Mouse (Mus musculus) lung, postnatal 0 days (tissue): ENCODE results near the gene C6. TPM values are rescaled to one million over a fixed set of nuclear protein-coding genes. Genes with fewer than 3 reads are reported as not detected.

ENCODE experiments used
- ATAC-seq: fragments of 200-750 bp; cut with Nextera tagmentation; 2 replicates; pipeline ENCODE4 v1.8.0; 2017; ENCODE audit warnings: moderate library complexity
- DNase-seq: peaks from one replicate; pipeline ENCODE4 v3.0.0-alpha.2; 2016; ENCODE audit warnings: low spot score
- H3K27ac ChIP-seq: fragments of 300-500 bp; sonication (generic); 2 replicates; pipeline ENCODE4 v1.5.1; 2014; ENCODE audit warnings: antibody characterized with exemption, mild to moderate bottlenecking, low read length, mixed read lengths
- H3K27me3 ChIP-seq: fragments of 300-500 bp; sonication (generic); replicated peaks from 2 replicates; pipeline ENCODE4 v1.6.1; 2014; ENCODE audit warnings: low read length, mixed read lengths; ENCODE audit not compliant: insufficient read depth
- H3K36me3 ChIP-seq: fragments of 300-500 bp; sonication (generic); 2 replicates; pipeline ENCODE4 v1.6.1; 2014; ENCODE audit warnings: low read length, mixed read lengths; ENCODE audit not compliant: insufficient read depth
- H3K4me1 ChIP-seq: fragments of 300-500 bp; sonication (generic); 2 replicates; pipeline ENCODE4 v1.6.1; 2014; ENCODE audit warnings: antibody characterized with exemption, low read depth, low read length, mixed read lengths; ENCODE audit not compliant: insufficient read depth
- H3K4me2 ChIP-seq: fragments of 300-500 bp; sonication (generic); replicated peaks from 2 replicates; pipeline ENCODE4 v1.6.1; 2014; ENCODE audit warnings: low read depth, mild to moderate bottlenecking, low read length, moderate library complexity, mixed read lengths
- H3K4me3 ChIP-seq: fragments of 300-500 bp; sonication (generic); 2 replicates; pipeline ENCODE4 v1.5.1; 2014; ENCODE audit warnings: low read depth, low read length
- H3K9ac ChIP-seq: fragments of 300-500 bp; sonication (generic); replicated peaks from 2 replicates; pipeline ENCODE4 v1.6.1; 2014; ENCODE audit warnings: low read depth, mild to moderate bottlenecking
- H3K9me3 ChIP-seq: fragments of 300-500 bp; sonication (generic); 2 replicates; pipeline ENCODE4 v1.6.1; 2016; ENCODE audit warnings: low read length, mixed read lengths
- CTCF ChIP-seq: IDR thresholded peaks from 2 replicates; pipeline ENCODE4 v1.5.1; 2016; ENCODE audit warnings: antibody characterized with exemption, mild to moderate bottlenecking
- EP300 ChIP-seq: IDR thresholded peaks from 2 replicates; pipeline ENCODE4 v1.6.1; 2016; ENCODE audit warnings: antibody characterized with exemption, mild to moderate bottlenecking, control low read depth
- WGBS: fragments of 180-500 bp; shearing (Covaris S2); extraction: QIAGEN DNeasy Blood & Tissue Kit; methylation state at CpG from one replicate; pipeline ENCODE4 v1.1.7; 2014; 5-methylcytosine and 5-hydroxymethylcytosine counted together
- polyA plus RNA-seq: library from polyadenylated mRNA; unstranded; fragments of >200 nt; fragmentation: Nextera tagmentation; extraction: Ambion mirVana; gene quantifications from 2 replicates; pipeline ENCODE4 v1.2.1, GENCODE M21; 2015

The C6 gene
- 21.0 and 22.3 TPM in 2 replicates for polyA plus RNA-seq

- peak; percentile 54 for DNase-seq
- no peaks in the 10 kb centered on the region for H3K27me3 ChIP-seq
- no peaks in the 10 kb centered on the region for H3K4me1 ChIP-seq
- H3K4me3 ChIP-seq, result no peak within 1 kb of the TSS
- no peaks in the 10 kb centered on the region for H3K36me3 ChIP-seq
- H3K27ac ChIP-seq, result no peak within 1 kb of the TSS
- WGBS, result 62% methylated on average over 9 of the region's 9 CpGs
- no peak for TF ChIP-seq CTCF
- no peak; the same call in 1 of the 2 replicates for TF ChIP-seq EP300
- no peaks in the 10 kb centered on the region for H3K9me3 ChIP-seq
- H3K9ac ChIP-seq, result no peak within 1 kb of the TSS
- ATAC-seq, result peak; percentile 57
- no peak within 1 kb of the TSS for H3K4me2 ChIP-seq
Measured at GRCm38 (mm10) chr15:4726830-4727310, at the start of gene C6. Gene C6, plus strand, starts transcription at chr15:4727175.

- ATAC-seq (no peak), DNase-seq (peak; percentile 1)
- no peaks in the 10 kb centered on the region for H3K4me1 ChIP-seq
- no peaks in the 10 kb centered on the region for H3K9me3 ChIP-seq
- H3K4me3 ChIP-seq, result no peak overlapping the region
- no peak overlapping the region for H3K4me2 ChIP-seq
- no peak overlapping the region for H3K9ac ChIP-seq
- H3K27me3 ChIP-seq, result no peaks in the 10 kb centered on the region
- no peaks in the 10 kb centered on the region for H3K36me3 ChIP-seq
- TF ChIP-seq EP300, result no peak
- no peak for TF ChIP-seq CTCF
- 77% methylated on average over 4 of the region's 4 CpGs for WGBS
- no peak overlapping the region for H3K27ac ChIP-seq
Measured at GRCm38 (mm10) chr15:4697604-4698003, 29.4 kb upstream of the C6 start.

GRCm38 (mm10) chr15:4734150-4734549 is 7.2 kb downstream of the C6 start:
- DNase-seq (peak; percentile 35), ATAC-seq (peak; percentile 57; the same call in 1 of the 2 replicates)
- Histone ChIP-seq H3K4me2 (no peak overlapping the region), H3K9ac (no peak overlapping the region), H3K4me3 (no peak overlapping the region), H3K4me1 (no peaks in the 10 kb centered on the region), H3K36me3 (no peaks in the 10 kb centered on the region), H3K27ac (no peak overlapping the region), H3K9me3 (no peaks in the 10 kb centered on the region), H3K27me3 (no peaks in the 10 kb centered on the region)
- TF ChIP-seq CTCF (no peak), EP300 (no peak)
- WGBS, result 78% methylated on average over 1 of the region's 1 CpGs

DNA sequence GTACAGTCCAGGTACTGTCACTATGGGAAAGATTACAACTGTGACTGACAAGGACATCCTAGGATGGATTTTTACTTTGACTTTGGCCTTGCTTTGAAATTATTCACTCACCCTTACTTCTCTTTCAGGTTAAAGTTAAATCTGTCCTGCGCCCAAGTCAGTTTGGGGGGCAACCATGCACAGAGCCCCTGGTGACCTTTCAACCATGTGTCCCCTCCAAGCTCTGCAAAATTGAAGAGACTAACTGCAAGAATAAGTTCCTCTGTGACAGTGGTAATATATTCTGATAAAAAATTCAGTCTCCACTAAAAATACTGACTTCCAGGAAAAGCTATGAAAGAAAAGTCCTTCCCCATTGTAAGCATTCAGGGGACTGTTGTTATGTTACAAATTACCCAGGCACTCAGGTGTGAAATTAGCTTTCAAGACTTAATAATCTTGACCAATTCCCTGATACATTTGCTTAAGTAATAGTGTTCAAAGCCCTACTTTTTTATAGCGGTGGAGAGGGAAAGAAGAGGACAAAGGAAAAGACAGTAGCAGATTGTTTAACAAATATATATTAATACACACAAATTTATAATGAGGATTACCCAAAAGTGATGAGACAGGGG is 8.1 kb downstream of the C6 start:
- H3K27ac ChIP-seq, result no peak overlapping the region
- no peaks in the 10 kb centered on the region for H3K27me3 ChIP-seq
- TF ChIP-seq CTCF (no peak), EP300 (no peak)
- no peak overlapping the region for H3K9ac ChIP-seq
- H3K4me3 ChIP-seq, result no peak overlapping the region
- no peak for DNase-seq
- WGBS, result 81% methylated on average over 2 of the region's 2 CpGs
- H3K9me3 ChIP-seq, result no peaks in the 10 kb centered on the region
- H3K4me1 ChIP-seq, result no peaks in the 10 kb centered on the region
- ATAC-seq, result no peak
- no peak overlapping the region for H3K4me2 ChIP-seq
- no peaks in the 10 kb centered on the region for H3K36me3 ChIP-seq

DNA sequence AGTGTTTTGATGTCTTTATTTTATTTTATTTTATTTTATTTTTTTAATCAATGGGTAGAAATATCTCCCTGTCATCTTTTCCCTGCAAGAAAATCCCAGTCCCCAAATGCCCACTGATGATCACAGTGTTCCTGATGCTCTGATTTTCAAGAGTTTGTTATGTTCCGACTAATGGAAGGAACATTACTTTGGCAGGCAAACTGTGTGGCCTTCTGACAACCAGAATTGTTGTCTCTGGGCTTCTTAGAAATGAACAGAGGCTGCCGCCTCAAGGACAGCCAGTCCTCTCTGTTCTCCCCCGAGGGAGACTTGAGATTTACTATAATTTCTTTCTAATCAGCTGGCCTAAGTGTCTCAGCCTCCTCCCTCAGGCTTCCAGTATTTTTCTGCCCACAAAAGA is 20.7 kb downstream of the C6 start:
- no peaks in the 10 kb centered on the region for H3K27me3 ChIP-seq
- H3K27ac ChIP-seq, result no peak overlapping the region
- DNase-seq (no peak), ATAC-seq (no peak)
- no peak for TF ChIP-seq EP300
- no peak for TF ChIP-seq CTCF
- H3K9ac ChIP-seq, result no peak overlapping the region
- no peaks in the 10 kb centered on the region for H3K4me1 ChIP-seq
- no peaks in the 10 kb centered on the region for H3K36me3 ChIP-seq
- H3K4me2 ChIP-seq, result no peak overlapping the region
- no peak overlapping the region for H3K4me3 ChIP-seq
- 86% methylated on average over 3 of the region's 3 CpGs for WGBS
- no peaks in the 10 kb centered on the region for H3K9me3 ChIP-seq

DNA sequence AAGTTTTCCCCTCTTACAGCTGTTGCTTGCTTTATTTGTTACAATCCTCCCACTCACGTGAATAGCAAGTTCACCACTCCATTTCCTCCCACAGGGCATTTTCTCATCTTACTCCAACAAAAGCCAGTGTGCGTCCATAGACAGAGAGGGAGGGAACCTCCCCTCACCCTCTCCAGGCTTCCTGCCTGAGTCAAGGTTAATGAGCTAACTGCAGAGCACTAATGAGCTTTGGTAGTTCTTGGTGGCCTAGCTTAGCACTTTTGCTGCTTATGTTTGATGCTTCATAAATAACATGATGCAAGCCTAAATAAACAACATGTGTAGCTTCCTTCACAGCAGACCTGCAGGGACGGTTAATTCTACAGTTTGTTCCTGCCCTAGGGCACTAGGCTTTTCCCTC is 63.4 kb downstream of the C6 start:
- H3K4me2 ChIP-seq, result no peak overlapping the region
- 38% methylated on average over 3 of the region's 3 CpGs for WGBS
- TF ChIP-seq EP300, result no peak
- TF ChIP-seq CTCF, result no peak
- H3K27ac ChIP-seq, result no peak overlapping the region
- no peaks in the 10 kb centered on the region for H3K9me3 ChIP-seq
- H3K4me3 ChIP-seq, result no peak overlapping the region
- H3K36me3 ChIP-seq, result no peaks in the 10 kb centered on the region
- H3K4me1 ChIP-seq, result no peaks in the 10 kb centered on the region
- no peak overlapping the region for H3K9ac ChIP-seq
- H3K27me3 ChIP-seq, result no peaks in the 10 kb centered on the region
- no peak for ATAC-seq
- DNase-seq, result no peak
